Mouse (Mus musculus) small intestine, adult 2 months (tissue): ENCODE results near the gene Pllp.

Experiments
- CTCF ChIP-seq: fragments of 200-500 bp; IDR thresholded peaks from 2 replicates; pipeline ENCODE4 v1.5.1; 2012; ENCODE audit warnings: low read depth, mild to moderate bottlenecking, control low read depth, inconsistent platforms, low read length, moderate library complexity, mixed read lengths; ENCODE audit not compliant: insufficient replicate concordance, insufficient read length; ENCODE audit errors: extremely low read depth
- POLR2A ChIP-seq: fragments of 200-500 bp; IDR thresholded peaks from 2 replicates; pipeline ENCODE4 v1.6.1; 2012; ENCODE audit warnings: low read depth, mild to moderate bottlenecking, control low read depth, inconsistent platforms, low read length, moderate library complexity

DNA sequence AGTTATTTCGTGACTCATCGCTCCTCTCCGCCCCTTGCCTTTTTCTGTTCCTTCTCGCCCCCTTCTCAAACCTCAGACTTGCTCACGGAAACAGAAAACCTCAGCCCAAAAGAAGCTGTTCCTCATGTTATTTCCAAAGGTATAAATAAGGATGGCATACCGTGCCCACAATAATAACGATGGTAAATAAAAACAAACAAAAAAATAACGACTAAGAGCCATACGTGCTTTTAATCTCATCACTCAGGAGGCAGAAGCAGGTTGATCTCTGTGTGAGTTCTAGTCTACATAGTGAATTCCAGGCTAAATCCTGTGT, 8.5 kb upstream of the Pllp start:
- no peak for TF ChIP-seq CTCF
- TF ChIP-seq POLR2A = no peak
